Mouse (Mus musculus) mesoderm, embryonic 11.5 days (tissue): ENCODE results near the gene Usp46.
A peak's percentile ranks its signal among the peaks of the same experiment; 100 is the strongest.

Experiments used
- DNase-seq: peaks from one replicate; pipeline ENCODE4 v3.0.0-alpha.2; 2012; ENCODE audit warnings: low read depth, low spot score

The Usp46 gene

GRCm38 (mm10) chr5:74068714-74069321 lies 587 bp upstream of the Usp46 start:
- DNase-seq, result peak; percentile 80

- DNase-seq, result no peak
Observed at GRCm38 (mm10) chr5:74067346-74067745, 885 bp downstream of the Usp46 start.

- no peak for DNase-seq
Observed at GRCm38 (mm10) chr5:74066416-74067115, 1.7 kb downstream of the Usp46 start.

- DNase-seq, result no peak
Observed at GRCm38 (mm10) chr5:74065565-74066275, 2.5 kb downstream of the Usp46 start.

- DNase-seq, result no peak
Observed at GRCm38 (mm10) chr5:74064844-74065243, 3.4 kb downstream of the Usp46 start.

GRCm38 (mm10) chr5:74063226-74063747 lies 4.9 kb downstream of the Usp46 start:
- no peak for DNase-seq

GRCm38 (mm10) chr5:74062266-74062665 lies 6.0 kb downstream of the Usp46 start:
- no peak for DNase-seq

GRCm38 (mm10) chr5:74061408-74062047 lies 6.7 kb downstream of the Usp46 start:
- no peak for DNase-seq

- no peak for DNase-seq
Observed at GRCm38 (mm10) chr5:74052171-74052909, 15.9 kb downstream of the Usp46 start.

- no peak for DNase-seq
Observed at GRCm38 (mm10) chr5:74051394-74052170, 16.6 kb downstream of the Usp46 start.

GRCm38 (mm10) chr5:74050903-74051302 lies 17.3 kb downstream of the Usp46 start:
- no peak for DNase-seq

- no peak for DNase-seq
Observed at GRCm38 (mm10) chr5:74048846-74049495, 19.3 kb downstream of the Usp46 start.

- no peak for DNase-seq
Observed at GRCm38 (mm10) chr5:74044591-74044990, 23.6 kb downstream of the Usp46 start.

GRCm38 (mm10) chr5:74042796-74043340 lies 25.4 kb downstream of the Usp46 start:
- DNase-seq, result no peak

- no peak for DNase-seq
Observed at GRCm38 (mm10) chr5:74040541-74040940, 27.7 kb downstream of the Usp46 start.

GRCm38 (mm10) chr5:74035454-74035853 lies 32.8 kb downstream of the Usp46 start:
- no peak for DNase-seq

- DNase-seq, result no peak
Observed at GRCm38 (mm10) chr5:74034177-74034576, 34.1 kb downstream of the Usp46 start.

- DNase-seq, result no peak
Observed at GRCm38 (mm10) chr5:74029787-74030186, 38.4 kb downstream of the Usp46 start.

- no peak for DNase-seq
Observed at GRCm38 (mm10) chr5:74028691-74029479, 39.3 kb downstream of the Usp46 start.
